Mouse (Mus musculus) adrenal gland, adult 8-10 months (tissue): ENCODE results near the gene Copz2. TPM values are rescaled to one million over a fixed set of nuclear protein-coding genes. Genes with fewer than 3 reads are reported as not detected.
A peak's percentile ranks its signal among the peaks of the same experiment; 100 is the strongest.

Source experiments
- DNase-seq: peaks from one replicate; pipeline ENCODE4 v3.0.0; 2022
- microRNA-seq, 2 experiments: library from miRNA; unstranded; fragments of <30 nt; microRNA quantifications; one replicate each; pipeline ENCODE4 v1.2.0; 2022
- total RNA-seq, 4 experiments: library from RNA; stranded (reverse); gene quantifications; 2 replicates each; pipeline ENCODE4 v1.2.4; 2022

The Copz2 gene
- total RNA-seq, 4 experiments from 2014 or later, result 60.6 to 73.0 (median 64.0) TPM

DNA sequence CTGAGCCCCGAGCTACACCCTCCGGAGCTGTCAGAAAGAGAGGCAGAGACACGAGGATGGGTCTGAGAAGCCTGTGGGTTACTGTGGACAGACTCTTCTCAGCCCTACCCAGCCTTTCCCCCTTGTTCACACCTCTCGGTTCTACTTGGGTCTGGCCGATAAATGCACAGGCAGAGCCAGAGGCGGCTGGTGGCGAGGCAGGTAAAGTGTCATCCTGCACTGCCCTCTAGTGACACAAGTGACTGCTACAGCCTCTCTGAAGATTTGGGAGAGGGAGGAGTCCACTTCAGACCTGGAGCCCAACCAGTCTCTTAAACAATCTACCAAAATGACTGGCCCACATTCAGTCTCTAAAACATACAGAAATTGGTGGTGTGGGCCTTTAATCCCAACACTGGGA is 60.3 kb downstream of the Copz2 start:
- DNase-seq, result peak; percentile 58

Small RNA genes within 50 kb of the gene (microRNA-seq; reads per million reads assigned to microRNA genes)
- 241 to 258 reads per million in 2 experiments for gene Mir152

Other genes with a start within 250 kb of the Copz2 start
- gene Snx11, start 72.3 kb upstream of the Copz2 start, total RNA-seq, result 10 to 100 TPM; 28.7 to 59.2 (median 36.3) TPM
- gene Cbx1, start 60.7 kb upstream of the Copz2 start, total RNA-seq, result 10 to 100 TPM; 63.6 to 80.2 (median 78.0) TPM
- 100 to 1,000 TPM; 460 to 743 (median 603) TPM for gene Nfe2l1, start 19.9 kb upstream of the Copz2 start, total RNA-seq
- 10 to 100 TPM; 55.2 to 82.1 (median 71.5) TPM for gene Cdk5rap3, start 66.6 kb downstream of the Copz2 start, total RNA-seq
- gene Prr15l, start 78.2 kb downstream of the Copz2 start, total RNA-seq, result under 1 TPM in 3 of 4 experiments, not detected in 1; 0.28 to 0.70 (median 0.32) TPM
- gene Pnpo, start 94.1 kb downstream of the Copz2 start, total RNA-seq, result 10 to 100 TPM; 34.5 to 43.3 (median 39.4) TPM
- gene Sp2, start 133.1 kb downstream of the Copz2 start, total RNA-seq, result 10 to 100 TPM; 13.8 to 21.0 (median 16.4) TPM
- gene Sp6, start 163.5 kb downstream of the Copz2 start, total RNA-seq, result under 1 TPM; 0.28 to 0.94 (median 0.61) TPM
- gene Scrn2, start 180.1 kb downstream of the Copz2 start, total RNA-seq, result 10 to 100 TPM; 19.4 to 40.6 (median 31.8) TPM
- 1 to 10 TPM; 1.1 to 1.5 (median 1.3) TPM for gene Lrrc46, start 191.5 kb downstream of the Copz2 start, total RNA-seq
- gene Mrpl10, start 191.7 kb downstream of the Copz2 start, total RNA-seq, result 100 to 1,000 TPM; 129 to 161 (median 147) TPM
- gene Osbpl7, start 200.8 kb downstream of the Copz2 start, total RNA-seq, result 10 to 100 TPM; 14.3 to 23.7 (median 18.1) TPM